Mouse (Mus musculus) intestine, embryonic 14.5 days (tissue): ENCODE measurements around the gene Pfpl. TPM values are rescaled to one million over a fixed set of nuclear protein-coding genes. Genes with fewer than 3 reads are reported as not detected.

Source experiments
- ATAC-seq: fragments of 200-750 bp; cut with Nextera tagmentation; replicated peaks from 2 replicates; pipeline ENCODE4 v1.8.0; 2017; ENCODE audit warnings: low read depth, moderate number of reproducible peaks, moderate TSS enrichment, moderate library complexity; ENCODE audit not compliant: low FRiP score, low TSS enrichment
- DNase-seq: peaks from one replicate; pipeline ENCODE4 v3.0.0-alpha.2; 2018; ENCODE audit warnings: low spot score
- H3K27ac ChIP-seq: fragments of 300-500 bp; sonication (generic); 2 replicates; pipeline ENCODE4 v1.5.1; 2014; ENCODE audit warnings: low read depth, mild to moderate bottlenecking, control low read depth
- H3K27me3 ChIP-seq: fragments of 300-500 bp; sonication (generic); replicated peaks from 2 replicates; pipeline ENCODE4 v1.6.1; 2014; ENCODE audit warnings: low read length, control low read depth; ENCODE audit not compliant: control insufficient read depth, insufficient read depth
- H3K36me3 ChIP-seq: fragments of 300-500 bp; sonication (generic); 2 replicates; pipeline ENCODE4 v1.6.1; 2014; ENCODE audit warnings: low read length, control low read depth; ENCODE audit not compliant: control insufficient read depth, insufficient read depth
- H3K4me1 ChIP-seq: fragments of 300-500 bp; sonication (generic); replicated peaks from 2 replicates; pipeline ENCODE4 v1.6.1; 2014; ENCODE audit warnings: low read length, control low read depth, mixed read lengths; ENCODE audit not compliant: control insufficient read depth, insufficient read depth
- H3K4me2 ChIP-seq: fragments of 300-500 bp; sonication (generic); 2 replicates; pipeline ENCODE4 v1.6.1; 2014; ENCODE audit warnings: low read length
- H3K4me3 ChIP-seq: fragments of 300-500 bp; sonication (generic); 2 replicates; pipeline ENCODE4 v1.5.1; 2014; ENCODE audit warnings: low read depth, low read length, control low read depth, mixed read lengths
- H3K9ac ChIP-seq: fragments of 300-500 bp; sonication (generic); 2 replicates; pipeline ENCODE4 v1.6.1; 2014; ENCODE audit warnings: mild to moderate bottlenecking, low read length
- H3K9me3 ChIP-seq: fragments of 300-500 bp; sonication (generic); 2 replicates; pipeline ENCODE4 v1.6.1; 2016; ENCODE audit warnings: low read length, control low read depth; ENCODE audit not compliant: control insufficient read depth
- WGBS: fragments of 180-500 bp; shearing (Covaris S2); extraction: QIAGEN DNeasy Blood & Tissue Kit; methylation state at CpG from one replicate; pipeline ENCODE4 v1.1.7; 2014; 5-methylcytosine and 5-hydroxymethylcytosine counted together
- polyA plus RNA-seq: library from polyadenylated mRNA; unstranded; fragments of >200 nt; fragmentation: Nextera tagmentation; extraction: Ambion mirVana; gene quantifications from 2 replicates; pipeline ENCODE4 v1.2.1, GENCODE M21; 2014

Pfpl gene
- polyA plus RNA-seq, 1 experiment from 2014 or later = not detected

GRCm38 (mm10) chr19:12460282-12461249, 32.9 kb downstream of the Pfpl start, which contains the start of gene Mpeg1:
Mpeg1 (plus strand) TSS chr19:12460779.
- Histone ChIP-seq H3K27me3 (no peaks in the 10 kb centered on the region), H3K9ac (no peak within 1 kb of the TSS), H3K9me3 (no peaks in the 10 kb centered on the region), H3K4me2 (no peak within 1 kb of the TSS), H3K4me3 (no peak within 1 kb of the TSS), H3K36me3 (0 out of 2 replicates have a peak, but pooled peaks cover 5% of the 10 kb centered on the region), H3K27ac (no peak within 1 kb of the TSS), H3K4me1 (peaks cover 8% of the 10 kb centered on the region; the same call in 1 of the 2 replicates)
- WGBS = 73% methylated on average over 11 of the region's 11 CpGs
- no peak for DNase-seq
- no peak for ATAC-seq

DNA sequence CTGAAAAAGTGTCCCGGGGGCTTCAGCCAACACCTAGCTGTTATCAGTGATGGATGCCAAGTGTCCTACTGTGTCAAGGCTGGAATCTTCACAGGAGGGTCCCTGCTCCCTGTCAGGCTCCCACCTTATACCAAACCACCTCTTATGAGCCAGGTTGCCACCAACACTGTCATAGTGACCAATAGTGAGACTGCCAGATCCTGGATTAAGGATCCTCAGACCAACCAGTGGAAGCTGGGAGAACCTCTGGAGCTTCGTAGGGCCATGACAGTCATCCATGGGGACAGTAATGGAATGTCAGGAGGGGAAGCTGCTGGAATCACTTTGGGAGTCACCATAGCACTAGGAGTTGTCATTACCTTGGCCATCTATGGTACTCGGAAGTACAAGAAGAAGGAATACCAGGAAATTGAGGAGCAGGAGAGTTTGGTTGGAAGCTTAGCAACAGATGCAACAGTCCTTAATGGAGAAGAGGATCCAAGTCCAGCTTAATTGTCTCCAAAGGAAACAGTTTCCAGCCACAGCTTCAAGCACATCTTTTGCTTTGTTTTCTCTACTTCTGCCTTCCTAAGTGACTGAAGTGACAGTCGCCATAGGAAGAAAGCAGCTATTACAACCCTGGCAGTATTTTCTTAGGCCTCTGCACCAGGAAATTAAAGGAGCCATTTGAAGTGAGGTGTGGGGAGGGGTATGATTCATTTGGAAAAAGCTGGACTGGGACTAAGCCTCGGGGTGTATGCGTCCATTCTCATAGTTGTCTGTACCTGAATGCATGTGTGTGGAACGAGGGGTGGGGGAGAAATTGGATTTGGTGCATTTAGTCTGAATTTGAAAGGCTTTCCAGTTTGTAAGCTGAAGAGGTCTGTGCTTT, 35.4 kb downstream of the Pfpl start:
- no peak overlapping the region for H3K4me2 ChIP-seq
- H3K9ac ChIP-seq = no peak overlapping the region
- H3K27ac ChIP-seq = no peak overlapping the region; the same call in 1 of the 2 replicates
- 74% methylated on average over 7 of the region's 7 CpGs for WGBS
- H3K4me3 ChIP-seq = no peak overlapping the region
- H3K9me3 ChIP-seq = no peaks in the 10 kb centered on the region
- no peaks in the 10 kb centered on the region for H3K27me3 ChIP-seq
- ATAC-seq = no peak; the same call in 1 of the 2 replicates
- DNase-seq = no peak
- H3K4me1 ChIP-seq = peaks cover 8% of the 10 kb centered on the region; the same call in 1 of the 2 replicates
- peaks cover 15% of the 10 kb centered on the region for H3K36me3 ChIP-seq

GRCm38 (mm10) chr19:12463722-12464035, 36.0 kb downstream of the Pfpl start:
- Histone ChIP-seq H3K9me3 (no peaks in the 10 kb centered on the region), H3K4me3 (no peak overlapping the region), H3K36me3 (peaks cover 21% of the 10 kb centered on the region), H3K4me1 (peaks cover 8% of the 10 kb centered on the region; the same call in 1 of the 2 replicates), H3K4me2 (no peak overlapping the region), H3K27me3 (no peaks in the 10 kb centered on the region), H3K9ac (no peak overlapping the region), H3K27ac (no peak overlapping the region; the same call in 1 of the 2 replicates)
- DNase-seq (no peak), ATAC-seq (peak; percentile 56; the same call in 1 of the 2 replicates)
- 22% methylated on average over 1 of the region's 1 CpGs for WGBS

- H3K36me3 ChIP-seq = peaks cover 26% of the 10 kb centered on the region
- no peaks in the 10 kb centered on the region for H3K27me3 ChIP-seq
- H3K27ac ChIP-seq = no peak overlapping the region; the same call in 1 of the 2 replicates
- DNase-seq (no peak), ATAC-seq (no peak)
- H3K9me3 ChIP-seq = no peaks in the 10 kb centered on the region
- 54% methylated on average over 5 of the region's 5 CpGs for WGBS
- H3K4me3 ChIP-seq = no peak overlapping the region
- H3K4me1 ChIP-seq = peaks cover 8% of the 10 kb centered on the region; the same call in 1 of the 2 replicates
- H3K4me2 ChIP-seq = no peak overlapping the region
- H3K9ac ChIP-seq = no peak overlapping the region
Measured at GRCm38 (mm10) chr19:12464127-12464526, 36.4 kb downstream of the Pfpl start.

DNA sequence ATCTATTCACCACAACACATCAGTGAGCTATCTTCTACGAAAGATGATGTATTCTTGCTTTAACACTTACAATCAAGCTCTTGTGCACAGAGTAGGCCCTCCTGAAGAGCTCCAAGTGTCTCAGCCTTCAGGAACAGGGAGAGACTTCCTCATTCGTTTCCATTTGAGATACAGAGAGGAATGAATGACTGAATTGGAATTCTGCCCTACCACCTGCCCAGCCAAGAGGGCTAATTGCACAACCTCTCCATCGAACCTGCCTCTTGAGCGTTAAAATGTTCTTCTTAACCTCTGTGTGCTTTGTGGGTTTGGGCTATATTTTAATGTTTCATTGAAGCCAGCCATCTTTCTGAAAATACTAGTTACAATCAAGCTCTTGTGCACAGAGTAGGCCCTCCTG, 37.0 kb downstream of the Pfpl start:
- Histone ChIP-seq H3K4me2 (no peak overlapping the region), H3K9me3 (no peaks in the 10 kb centered on the region), H3K9ac (no peak overlapping the region), H3K4me3 (no peak overlapping the region), H3K27ac (no peak overlapping the region), H3K36me3 (peaks cover 31% of the 10 kb centered on the region), H3K27me3 (no peaks in the 10 kb centered on the region), H3K4me1 (peaks cover 8% of the 10 kb centered on the region; the same call in 1 of the 2 replicates)
- WGBS = 79% methylated on average over 4 of the region's 4 CpGs
- no peak for DNase-seq
- no peak for ATAC-seq

DNA sequence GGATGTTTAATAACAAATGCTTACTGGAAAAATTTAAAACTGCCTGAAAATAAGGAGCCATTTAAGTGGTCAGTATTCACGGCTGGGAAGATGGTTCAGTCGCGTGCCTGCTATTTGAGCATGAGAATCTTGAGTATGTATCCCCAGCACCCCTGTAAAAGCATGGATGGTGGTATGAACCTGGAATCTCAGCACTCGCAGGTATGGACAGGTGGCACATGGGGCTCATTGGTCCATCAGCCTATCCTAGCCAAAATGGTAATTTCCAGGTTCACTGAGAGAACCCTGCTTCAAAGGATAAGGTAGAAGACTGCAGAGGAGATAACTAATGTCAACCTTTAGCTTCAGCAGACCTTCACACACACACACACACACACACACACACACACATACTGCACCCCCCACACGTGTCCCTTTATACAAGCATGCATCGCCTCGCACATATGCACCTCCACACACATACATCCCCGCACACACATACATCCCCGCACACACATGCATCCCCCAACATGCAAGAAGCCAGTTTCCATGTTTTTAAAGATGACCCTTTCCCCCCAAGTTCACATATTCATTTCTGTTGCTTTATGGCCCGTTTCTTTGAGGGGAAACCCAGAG, 37.9 kb downstream of the Pfpl start:
- H3K9me3 ChIP-seq = no peaks in the 10 kb centered on the region
- ATAC-seq = no peak
- WGBS = 96% methylated on average over 10 of the region's 10 CpGs
- DNase-seq = no peak
- no peak overlapping the region for H3K27ac ChIP-seq
- H3K36me3 ChIP-seq = peaks cover 36% of the 10 kb centered on the region
- 0 out of 2 replicates have a peak, but pooled peaks cover 5% of the 10 kb centered on the region for H3K4me1 ChIP-seq
- H3K27me3 ChIP-seq = no peaks in the 10 kb centered on the region
- H3K4me2 ChIP-seq = no peak overlapping the region
- H3K9ac ChIP-seq = no peak overlapping the region
- no peak overlapping the region for H3K4me3 ChIP-seq

DNA sequence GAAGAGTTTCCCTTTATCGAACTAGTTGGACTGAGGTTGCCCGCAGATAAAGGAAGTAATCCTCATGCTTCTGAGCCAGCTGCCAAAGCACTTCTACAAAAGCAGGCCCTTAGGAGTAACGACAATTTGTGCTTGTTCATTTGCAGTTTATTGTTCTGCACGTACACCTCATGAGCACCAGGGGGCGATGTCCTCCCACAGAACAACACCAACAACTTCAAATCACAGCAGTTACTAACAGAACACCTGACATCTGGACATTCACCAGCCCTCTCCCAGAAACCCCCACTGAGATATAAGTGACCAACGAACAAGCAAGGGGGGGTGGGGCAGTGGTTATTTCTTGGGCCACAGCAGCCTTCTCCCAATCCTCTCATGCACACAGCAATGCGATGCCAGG, 38.5 kb downstream of the Pfpl start:
- ATAC-seq = no peak
- Histone ChIP-seq H3K36me3 (peaks cover 42% of the 10 kb centered on the region), H3K27ac (no peak overlapping the region), H3K27me3 (no peaks in the 10 kb centered on the region), H3K9ac (no peak overlapping the region), H3K4me2 (no peak overlapping the region), H3K4me3 (no peak overlapping the region), H3K4me1 (0 out of 2 replicates have a peak, but pooled peaks cover 5% of the 10 kb centered on the region), H3K9me3 (no peaks in the 10 kb centered on the region)
- peak; percentile 70 for DNase-seq
- WGBS = 36% methylated on average over 7 of the region's 7 CpGs

- no peak for DNase-seq
- 82% methylated on average over 5 of the region's 5 CpGs for WGBS
- no peaks in the 10 kb centered on the region for H3K9me3 ChIP-seq
Measured at GRCm38 (mm10) chr19:12467436-12467835, 39.7 kb downstream of the Pfpl start.

More at GRCm38 (mm10) chr19:12467436-12467835, 39.7 kb downstream of the Pfpl start:
- Histone ChIP-seq H3K27me3 (no peaks in the 10 kb centered on the region), H3K27ac (no peak overlapping the region), H3K36me3 (peaks cover 53% of the 10 kb centered on the region), H3K9ac (no peak overlapping the region), H3K4me2 (no peak overlapping the region), H3K4me3 (no peak overlapping the region), H3K4me1 (0 out of 2 replicates have a peak, but pooled peaks cover 5% of the 10 kb centered on the region)
- ATAC-seq = no peak
